11 mouse cellular contexts compared by ENCODE assay signal in the genomic region with DNA sequence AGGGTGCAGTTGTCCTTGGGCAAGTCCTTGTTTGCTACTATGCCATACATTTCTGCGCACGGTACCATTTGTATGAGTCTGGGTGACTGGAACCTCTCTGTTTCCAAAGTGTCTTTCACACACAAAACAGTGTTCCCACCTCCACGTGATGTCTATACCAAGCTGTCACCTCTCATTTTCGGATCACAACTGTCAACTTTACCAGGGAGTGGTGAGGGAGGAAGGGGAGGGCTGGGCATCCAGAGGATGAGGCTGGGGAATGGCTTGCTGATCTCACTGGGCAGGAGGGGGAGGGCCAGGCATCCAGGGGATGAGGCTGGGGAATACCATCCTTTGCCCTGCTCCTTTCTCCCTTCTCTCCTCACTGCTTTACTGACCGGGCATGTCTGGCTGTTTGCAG. TPM values are rescaled to one million over a fixed set of nuclear protein-coding genes. Genes with fewer than 3 reads are reported as not detected.
DNase-seq lines count a peak whose midpoint lies in the region; ATAC-seq and TF ChIP-seq lines count a peak whose summit lies in the region.
"Had no signal": no experiment of that assay in that cellular context is flagged by ENCODE, and none has a peak within 500 bp of the region (broad histone marks: within the 10 kb centered on the region; RNA-seq: fewer than 3 reads in every experiment).

No protein-coding gene starts in this region.

- no peak for DNase-seq in heart, adult 2 months
- no peak for DNase-seq in heart, adult 9 months (ENCODE audit: low spot score in 2 of 2)
- DNase-seq in layer of hippocampus, adult 2 months (ENCODE audit: low spot score in 2 of 2), result no peak
- DNase-seq in layer of hippocampus, adult 8-10 months (ENCODE audit: low spot score in 2 of 2), result no peak
- DNase-seq in embryonic facial prominence, embryonic 10.5 days (ENCODE audit: low spot score), result no peak
- DNase-seq in thymus, postnatal 25 days, result no peak
- DNase-seq in forebrain, postnatal 0 days, result no peak
- DNase-seq: cerebellum, adult 9-11 months had no signal

- no peaks in the 10 kb centered on the region for H3K9me3 ChIP-seq in embryonic facial prominence, embryonic 10.5 days
- no peaks in the 10 kb centered on the region for H3K9me3 ChIP-seq in limb, embryonic 13.5 days
- H3K9me3 ChIP-seq in forebrain, postnatal 0 days (ENCODE audit: low read length), result no peaks in the 10 kb centered on the region
- H3K9me3 ChIP-seq: midbrain, embryonic 10.5 days had no signal

- no peaks in the 10 kb centered on the region for H3K27me3 ChIP-seq in heart, adult 2 months (ENCODE audit: control insufficient read depth, insufficient read depth, low read length)
- peaks cover 65% of the 10 kb centered on the region for H3K27me3 ChIP-seq in embryonic facial prominence, embryonic 10.5 days (replicated peaks; ENCODE audit: low read depth, poor library complexity, severe bottlenecking)
- H3K27me3 ChIP-seq in limb, embryonic 13.5 days, result peaks cover 19% of the 10 kb centered on the region
- peaks cover 28% of the 10 kb centered on the region for H3K27me3 ChIP-seq in forebrain, postnatal 0 days (ENCODE audit: insufficient read depth, low read length)

- no peaks in the 10 kb centered on the region; the same call in 1 of the 2 replicates for H3K79me2 ChIP-seq in heart, adult 2 months (replicated peaks; ENCODE audit: control insufficient read depth, insufficient read depth, low read length)

- TF ChIP-seq EP300 in heart, adult 2 months (IDR thresholded peaks at IDR 0.05; ENCODE audit: insufficient read depth, low read depth, low read length), result no peak

- peaks cover 27% of the 10 kb centered on the region for H3K4me1 ChIP-seq in heart, adult 2 months (ENCODE audit: control insufficient read depth, insufficient read depth, low read length)
- peaks cover 66% of the 10 kb centered on the region for H3K4me1 ChIP-seq in embryonic facial prominence, embryonic 10.5 days
- peaks cover 78% of the 10 kb centered on the region for H3K4me1 ChIP-seq in limb, embryonic 13.5 days
- H3K4me1 ChIP-seq in forebrain, postnatal 0 days (ENCODE audit: insufficient read depth), result peaks cover 3% of the 10 kb centered on the region; the same call in 1 of the 2 replicates

- no peak for TF ChIP-seq POLR2A in heart, adult 2 months (IDR thresholded peaks at IDR 0.05; ENCODE audit: insufficient read depth, low read depth, low read length)

- H3K27ac ChIP-seq in heart, adult 2 months, result no peak overlapping the region
- 0 out of 2 replicates have a peak overlapping the region, but pooled peaks have one; percentile 88 for H3K27ac ChIP-seq in layer of hippocampus, adult 2 months
- no peak overlapping the region for H3K27ac ChIP-seq in embryonic facial prominence, embryonic 10.5 days (replicated peaks)
- peak overlapping the region; percentile 86; the same call in 1 of the 2 replicates for H3K27ac ChIP-seq in limb, embryonic 13.5 days
- H3K27ac ChIP-seq in forebrain, postnatal 0 days (ENCODE audit: low read depth, low read length), result no peak overlapping the region
- H3K27ac ChIP-seq: midbrain, embryonic 10.5 days had no signal

- 85% methylated on average over 5 of the region's 5 CpGs for WGBS in heart, adult 2 months
- WGBS in embryonic facial prominence, embryonic 10.5 days, result 81% methylated on average over 5 of the region's 5 CpGs
- 80% methylated on average over 5 of the region's 5 CpGs for WGBS in limb, embryonic 13.5 days
- 87% methylated on average over 5 of the region's 5 CpGs for WGBS in forebrain, postnatal 0 days

- intact Hi-C loops in heart, adult 2 months (cut with DNase I), result loop anchor here (5.0 to 10.0 kb wide), 2 partner anchors 107 to 389 kb away; no protein-coding TSS in a partner anchor

- no peak overlapping the region for H3K4me3 ChIP-seq in heart, adult 2 months
- H3K4me3 ChIP-seq in layer of hippocampus, adult 2 months, result no peak overlapping the region
- 0 out of 2 replicates have a peak overlapping the region, but pooled peaks have one; percentile 72 for H3K4me3 ChIP-seq in embryonic facial prominence, embryonic 10.5 days
- H3K4me3 ChIP-seq in limb, embryonic 13.5 days, result peak overlapping the region; percentile 71
- no peak overlapping the region for H3K4me3 ChIP-seq in forebrain, postnatal 0 days (ENCODE audit: low read depth, low read length)

- peaks cover 10% of the 10 kb centered on the region for H3K36me3 ChIP-seq in heart, adult 2 months (ENCODE audit: control insufficient read depth, insufficient read depth, low read length)
- no peaks in the 10 kb centered on the region for H3K36me3 ChIP-seq in embryonic facial prominence, embryonic 10.5 days (replicated peaks)
- H3K36me3 ChIP-seq in limb, embryonic 13.5 days, result peaks cover 37% of the 10 kb centered on the region
- H3K36me3 ChIP-seq in forebrain, postnatal 0 days (ENCODE audit: insufficient read depth), result no peaks in the 10 kb centered on the region
- H3K36me3 ChIP-seq: midbrain, embryonic 10.5 days had no signal

- no peak for ATAC-seq in limb, embryonic 13.5 days (ENCODE audit: low FRiP score, low read depth)
- no peak for ATAC-seq in forebrain, postnatal 0 days

- H3K9ac ChIP-seq in heart, adult 2 months (ENCODE audit: low read depth, low read length), result 0 out of 2 replicates have a peak overlapping the region, but pooled peaks have one; percentile 4
- peak overlapping the region; percentile 94; the same call in 1 of the 2 replicates for H3K9ac ChIP-seq in limb, embryonic 13.5 days
- H3K9ac ChIP-seq in forebrain, postnatal 0 days, result no peak overlapping the region

- TF ChIP-seq CTCF in heart, adult 2 months (IDR thresholded peaks at IDR 0.05), result no peak
- TF ChIP-seq CTCF in layer of hippocampus, adult 2 months (conservative IDR thresholded peaks at IDR 0.05), result no peak
- TF ChIP-seq CTCF in forebrain, postnatal 0 days (IDR thresholded peaks at IDR 0.05; ENCODE audit: low read depth), result no peak

- H3K4me2 ChIP-seq in limb, embryonic 13.5 days (replicated peaks), result peak overlapping the region; percentile 85
- no peak overlapping the region; the same call in 1 of the 2 replicates for H3K4me2 ChIP-seq in forebrain, postnatal 0 days (ENCODE audit: low read depth)

RNA-seq across cellular contexts. Expression of gene Pmp22, which starts 5.2 kb away (rescaled TPM):
- total RNA-seq in heart, adult 2 months (2021), result 10 to 100 TPM; 37.5 to 49.6 TPM
- polyA plus RNA-seq in heart, adult 2 months (2012; rRNA removed), result 53.5 and 69.4 TPM in 2 replicates
- 10 to 100 TPM; 17.9 to 21.4 TPM for total RNA-seq in layer of hippocampus, adult 2 months (2021)
- 10 to 100 TPM; 25.4 to 60.5 (median 37.7) TPM for total RNA-seq in layer of hippocampus, adult 8-10 months (2022)
- 30.0 and 33.5 TPM in 2 replicates for polyA plus RNA-seq in embryonic facial prominence, embryonic 10.5 days (2016; fragmentation: Nextera tagmentation; extraction: Ambion mirVana)
- polyA plus RNA-seq in limb, embryonic 13.5 days (2015; fragmentation: Nextera tagmentation; extraction: Ambion mirVana), result 164 and 191 TPM in 2 replicates
- total RNA-seq in forebrain, postnatal 0 days (2014; rRNA removed), result 12.9 and 31.7 TPM in 2 replicates
- 33.5 and 34.5 TPM in 2 replicates for polyA plus RNA-seq in forebrain, postnatal 0 days (2015; fragmentation: Nextera tagmentation; extraction: Ambion mirVana)
- total RNA-seq: neutrophil, adult 5-6 weeks had no signal

Comparison
In these comparisons a context has a peak if more than half of its experiments do, and no peak if none do; other contexts are left out.
1. H3K27ac ChIP-seq: peak in layer of hippocampus, adult 2 months (single experiment) and limb, embryonic 13.5 days (single experiment); none in heart, adult 2 months (single experiment), embryonic facial prominence, embryonic 10.5 days (single experiment) and forebrain, postnatal 0 days (single experiment).
2. H3K4me3 ChIP-seq: peak in embryonic facial prominence, embryonic 10.5 days (single experiment) and limb, embryonic 13.5 days (single experiment); none in heart, adult 2 months (single experiment), layer of hippocampus, adult 2 months (single experiment) and forebrain, postnatal 0 days (single experiment).